Mouse (Mus musculus) inflammation-experienced regulatory T-cells, adult 16 weeks (primary cell): Measurements from ENCODE around the gene Baat. TPM values are rescaled to one million over a fixed set of nuclear protein-coding genes. Genes with fewer than 3 reads are reported as not detected.

Experiments
- polyA plus RNA-seq: library from polyadenylated mRNA; unstranded; fragments of 100-300 nt; shearing (Covaris generic); gene quantifications from one replicate; pipeline ENCODE4 v1.2.1, GENCODE M21; 2017

Gene Baat
- polyA plus RNA-seq = not detected

DNA sequence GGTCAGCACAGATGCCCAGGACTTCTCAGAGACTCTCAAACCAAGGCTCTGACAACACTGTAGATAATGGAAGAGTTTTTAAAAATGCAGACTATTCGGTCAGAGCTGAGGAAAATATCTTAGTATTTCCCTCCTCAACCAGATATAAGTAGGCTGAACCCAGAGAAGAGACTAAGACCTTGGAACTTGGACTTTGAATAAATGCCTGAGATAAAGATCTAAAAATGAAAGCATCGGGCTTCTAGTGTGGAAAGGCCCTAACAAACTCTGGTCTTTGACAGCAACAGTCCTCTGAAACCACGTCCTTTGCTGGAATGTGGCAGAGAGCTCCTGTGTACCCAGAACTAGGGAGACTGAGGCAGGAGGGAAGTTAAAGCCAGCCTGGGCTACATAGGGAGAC lies at the start of gene Baat:
Baat (minus strand) TSS at position 172 of the 400 bp plus-strand sequence.

GRCm38 (mm10) chr4:49549383-49549782 lies 43.0 kb upstream of the Baat start, which contains the start of gene Aldob:
Gene Aldob, minus strand, starts transcription at chr4:49549546.

DNA sequence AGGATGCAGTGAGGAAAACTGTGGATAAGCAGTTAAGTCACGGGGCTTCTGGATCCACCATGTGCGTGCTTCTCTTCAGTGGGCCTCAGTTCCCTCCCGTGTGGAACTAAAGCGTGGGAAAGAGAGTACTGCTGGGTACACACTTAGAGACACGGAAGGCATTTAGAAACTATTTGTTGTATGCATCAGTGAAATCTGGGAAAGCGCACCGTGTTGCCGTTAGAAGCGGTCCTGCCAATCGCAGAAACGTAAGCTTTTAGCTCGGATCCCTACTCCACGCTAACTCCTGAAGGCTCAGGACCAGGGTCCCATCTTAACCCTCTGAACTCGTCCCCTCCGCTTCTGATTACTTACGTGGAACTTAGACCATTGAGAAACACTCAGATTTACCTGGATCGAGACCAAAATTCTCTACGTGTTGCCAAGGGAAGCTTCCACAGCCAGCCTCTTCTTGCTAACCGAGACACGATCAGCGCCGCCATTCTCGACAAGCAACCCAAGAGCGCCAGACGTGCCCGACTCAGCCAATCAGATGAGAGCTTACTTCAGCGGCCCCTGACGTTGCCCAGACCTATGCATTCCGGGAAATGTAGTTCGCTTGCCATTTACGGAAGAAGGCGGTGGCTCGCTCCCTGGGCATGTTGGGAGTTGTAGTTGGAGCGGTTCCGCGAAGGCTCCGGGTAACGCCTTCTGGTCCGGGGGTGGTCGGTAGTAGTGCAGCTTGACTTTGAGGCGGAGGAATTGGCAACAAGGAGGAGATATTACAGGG lies 14.4 kb upstream of the Baat start, which contains the start of the genes Mrpl50 and Zfp189:
Mrpl50 (minus strand) TSS at position 522 of the 769 bp plus-strand sequence.
Zfp189 (plus strand) TSS at position 605 of the 769 bp plus-strand sequence.

GRCm38 (mm10) chr4:49473435-49474100 lies 32.8 kb downstream of the Baat start, which contains the start of gene Acnat1:
Gene Acnat1, minus strand, starts transcription at chr4:49473912.

Other genes starting within 250 kb of the Baat start
- gene Acnat2, start 98.4 kb downstream of the Baat start, polyA plus RNA-seq = not detected
- not detected for gene Acnat1, start 32.6 kb downstream of the Baat start, polyA plus RNA-seq
- 33.1 TPM for gene Mrpl50, start 14.5 kb upstream of the Baat start, polyA plus RNA-seq
- gene Zfp189, start 14.6 kb upstream of the Baat start, polyA plus RNA-seq = 6.2 TPM
- not detected for gene Aldob, start 43.0 kb upstream of the Baat start, polyA plus RNA-seq
- gene Tmem246, start 91.3 kb upstream of the Baat start, polyA plus RNA-seq = not detected
- 70.5 TPM for gene Rnf20, start 125.4 kb upstream of the Baat start, polyA plus RNA-seq
- gene Ppp3r2, start 175.5 kb upstream of the Baat start, polyA plus RNA-seq = not detected